Mouse (Mus musculus) ES-E14 (cell line): ENCODE measurements at regions not wholly inside any gene's neighbourhood (a gene's known extent, or its start where the extent isn't known, plus 50 kb on each side); places are given as distances from the start of the nearest gene placed in this dataset.
"Not testable (repeated sequence)": the region's sequence is repeated elsewhere in the genome, so short reads cannot be mapped to it uniquely, and the experiment has no call there.

Experiments
- CHD2 ChIP-seq: IDR thresholded peaks from 2 replicates; pipeline ENCODE4 v1.6.1; 2014; ENCODE audit warnings: mild to moderate bottlenecking, low read depth, low read length, inconsistent platforms
- HCFC1 ChIP-seq: IDR thresholded peaks from 2 replicates; pipeline ENCODE4 v1.6.1; 2012; ENCODE audit warnings: low read length, inconsistent platforms, borderline replicate concordance; ENCODE audit not compliant: insufficient read depth
- MAFK ChIP-seq: IDR thresholded peaks from 2 replicates; pipeline ENCODE4 v1.6.1; 2014; ENCODE audit warnings: mild to moderate bottlenecking, low read depth, low read length, inconsistent platforms; ENCODE audit not compliant: insufficient read depth
- ZC3H11A ChIP-seq: IDR thresholded peaks from 2 replicates; pipeline ENCODE4 v1.6.1; 2012; ENCODE audit warnings: low read depth, mild to moderate bottlenecking, inconsistent platforms, low read length, borderline replicate concordance
- ZNF384 ChIP-seq: IDR thresholded peaks from 2 replicates; pipeline ENCODE4 v1.6.1; 2012; ENCODE audit warnings: low read depth, low read length, inconsistent platforms

DNA sequence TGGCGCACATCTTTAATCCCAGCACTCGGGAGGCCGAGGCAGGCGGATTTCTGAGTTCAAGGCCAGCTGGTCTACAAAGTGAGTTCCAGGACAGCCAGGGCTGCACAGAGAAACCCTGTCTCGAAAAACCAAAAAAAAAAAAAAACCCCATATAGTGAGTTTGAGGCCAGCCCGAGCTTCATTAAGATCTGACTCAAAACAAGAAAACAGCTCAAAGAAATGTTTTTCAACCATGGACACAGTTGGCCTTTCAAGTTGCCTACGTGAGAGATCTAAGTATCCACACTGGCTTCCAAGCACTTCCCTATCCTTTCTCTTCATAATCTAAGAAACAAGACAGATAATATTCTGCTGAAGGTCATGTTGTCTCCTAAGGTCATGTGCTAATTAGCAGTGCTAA is 119.1 kb upstream of the Sox5 start:
- TF ChIP-seq ZC3H11A, CHD2, HCFC1, MAFK, ZNF384: not testable (repeated sequence)
